Mouse (Mus musculus) right cerebral cortex, postnatal 14 days (tissue): ENCODE measurements around the gene Mapk14.

Experiments
- DNase-seq: peaks from one replicate; pipeline ENCODE4 v3.0.0; 2022

Gene Mapk14

DNA sequence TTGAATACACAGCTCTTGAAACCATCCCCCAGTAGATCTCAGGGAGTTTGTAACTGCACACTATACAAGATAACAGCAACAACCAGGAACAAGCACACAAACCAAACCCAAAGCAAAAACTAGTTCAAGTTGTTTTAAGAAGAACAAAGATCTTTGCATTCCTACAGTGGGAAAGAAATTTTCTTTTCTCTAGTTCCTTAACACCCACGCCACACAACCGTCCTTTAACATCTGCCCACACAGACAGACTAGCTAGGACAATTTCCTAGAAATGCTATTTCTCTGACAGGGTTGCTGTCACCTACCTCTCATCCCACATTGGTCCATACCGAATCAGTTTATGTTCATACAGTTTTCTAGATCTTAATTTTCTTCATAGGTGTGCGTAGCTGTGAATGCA, 105.9 kb downstream of the Mapk14 start:
- DNase-seq = no peak
